In the genomic region with DNA sequence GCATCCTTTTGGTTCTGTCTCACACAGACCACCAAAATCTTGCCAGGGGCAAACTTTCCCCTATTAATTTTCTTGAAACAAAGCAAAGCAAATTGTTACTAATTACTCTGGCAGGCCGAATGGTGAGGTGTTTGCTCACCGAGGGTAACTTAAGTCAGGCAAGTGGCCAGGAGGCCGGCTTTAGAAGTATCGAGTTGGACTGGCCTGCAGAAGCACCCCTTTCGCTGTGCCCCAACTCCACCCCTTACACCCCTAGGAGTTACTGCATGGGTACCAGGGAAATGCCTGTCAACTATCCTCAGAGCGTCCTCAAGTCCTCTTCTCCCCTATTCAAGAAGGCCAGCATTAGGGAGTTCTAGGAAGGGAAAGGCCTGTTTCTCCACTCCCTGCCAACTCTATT, we compare ENCODE assay signal across 11 mouse cellular contexts. TPM values are rescaled to one million over a fixed set of nuclear protein-coding genes. Genes with fewer than 3 reads are reported as not detected.
DNase-seq lines count a peak whose midpoint lies in the region; ATAC-seq lines count a peak whose summit lies in the region.
"Had no signal": no experiment of that assay in that cellular context is flagged by ENCODE, and none has a peak within 500 bp of the region (broad histone marks: within the 10 kb centered on the region; RNA-seq: fewer than 3 reads in every experiment).

No protein-coding gene starts in this region.

- no peak overlapping the region for H3K9ac ChIP-seq in forebrain, embryonic 13.5 days
- H3K9ac ChIP-seq in forebrain, embryonic 15.5 days (replicated peaks), result no peak overlapping the region
- H3K9ac ChIP-seq in kidney, embryonic 16.5 days (replicated peaks; ENCODE audit: low read length), result no peak overlapping the region
- H3K9ac ChIP-seq: midbrain, embryonic 12.5 days had no signal

- H3K27me3 ChIP-seq in forebrain, embryonic 13.5 days, result peaks cover 27% of the 10 kb centered on the region
- no peaks in the 10 kb centered on the region; the same call in 1 of the 2 replicates for H3K27me3 ChIP-seq in forebrain, embryonic 15.5 days
- peaks cover 14% of the 10 kb centered on the region for H3K27me3 ChIP-seq in kidney, embryonic 16.5 days (ENCODE audit: insufficient read depth, low read length)
- peaks cover 63% of the 10 kb centered on the region for H3K27me3 ChIP-seq in limb, embryonic 10.5 days (ENCODE audit: low read depth, poor library complexity, severe bottlenecking)

- H3K9me3 ChIP-seq in forebrain, embryonic 13.5 days (replicated peaks), result no peaks in the 10 kb centered on the region
- H3K9me3 ChIP-seq in forebrain, embryonic 15.5 days, result no peaks in the 10 kb centered on the region
- no peaks in the 10 kb centered on the region for H3K9me3 ChIP-seq in kidney, embryonic 16.5 days (ENCODE audit: low read length)
- H3K9me3 ChIP-seq in limb, embryonic 10.5 days (replicated peaks), result no peaks in the 10 kb centered on the region
- H3K9me3 ChIP-seq: midbrain, embryonic 12.5 days had no signal

- no peak overlapping the region for H3K27ac ChIP-seq in forebrain, embryonic 13.5 days
- no peak overlapping the region for H3K27ac ChIP-seq in forebrain, embryonic 15.5 days (replicated peaks)
- peak overlapping the region; percentile 7; the same call in 1 of the 2 replicates for H3K27ac ChIP-seq in kidney, embryonic 16.5 days (ENCODE audit: low read length)
- H3K27ac ChIP-seq in brown adipose tissue, adult 24 weeks (replicated peaks; ENCODE audit: low read depth, low read length), result peak overlapping the region; percentile 97
- no peak overlapping the region for H3K27ac ChIP-seq in limb, embryonic 10.5 days
- H3K27ac ChIP-seq: midbrain, embryonic 12.5 days had no signal

- no peak for ATAC-seq in forebrain, embryonic 13.5 days
- no peak for ATAC-seq in forebrain, embryonic 15.5 days (replicated peaks)
- no peak for ATAC-seq in kidney, embryonic 16.5 days (ENCODE audit: low FRiP score, low TSS enrichment)

- no peaks in the 10 kb centered on the region for H3K36me3 ChIP-seq in forebrain, embryonic 13.5 days (ENCODE audit: poor library complexity, severe bottlenecking)
- H3K36me3 ChIP-seq in forebrain, embryonic 15.5 days, result no peaks in the 10 kb centered on the region
- H3K36me3 ChIP-seq in kidney, embryonic 16.5 days (ENCODE audit: insufficient read depth, low read length), result no peaks in the 10 kb centered on the region
- no peaks in the 10 kb centered on the region for H3K36me3 ChIP-seq in limb, embryonic 10.5 days
- H3K36me3 ChIP-seq: midbrain, embryonic 12.5 days had no signal

- WGBS in forebrain, embryonic 13.5 days, result 42% methylated on average over 6 of the region's 6 CpGs
- 42% methylated on average over 6 of the region's 6 CpGs for WGBS in forebrain, embryonic 15.5 days
- 47% methylated on average over 6 of the region's 6 CpGs for WGBS in kidney, embryonic 16.5 days
- 31% methylated on average over 6 of the region's 6 CpGs for WGBS in limb, embryonic 10.5 days

- no peak for DNase-seq in kidney, adult 9 months
- DNase-seq in limb, embryonic 10.5 days (ENCODE audit: low spot score), result peak; percentile 27
- no peak for DNase-seq in spleen, adult 12 weeks (ENCODE audit: low spot score)
- no peak for DNase-seq in layer of hippocampus, postnatal 36 days
- DNase-seq: B cell, adult 2 months; thymus, adult 18-20 months had no signal

- H3K4me3 ChIP-seq in forebrain, embryonic 13.5 days, result no peak overlapping the region
- H3K4me3 ChIP-seq in forebrain, embryonic 15.5 days, result no peak overlapping the region
- no peak overlapping the region for H3K4me3 ChIP-seq in kidney, embryonic 16.5 days (ENCODE audit: low read length)
- peak overlapping the region; percentile 51; the same call in 1 of the 2 replicates for H3K4me3 ChIP-seq in brown adipose tissue, adult 24 weeks (ENCODE audit: insufficient read depth, low read depth, low read length)
- no peak overlapping the region for H3K4me3 ChIP-seq in limb, embryonic 10.5 days

- peaks cover 40% of the 10 kb centered on the region for H3K4me1 ChIP-seq in forebrain, embryonic 13.5 days
- peaks cover 28% of the 10 kb centered on the region for H3K4me1 ChIP-seq in forebrain, embryonic 15.5 days
- peaks cover 31% of the 10 kb centered on the region for H3K4me1 ChIP-seq in kidney, embryonic 16.5 days (ENCODE audit: insufficient read depth, low read length)
- H3K4me1 ChIP-seq in brown adipose tissue, adult 24 weeks (ENCODE audit: control insufficient read depth, insufficient read depth, insufficient read length, low read length), result peaks cover 8% of the 10 kb centered on the region; the same call in 1 of the 2 replicates
- H3K4me1 ChIP-seq in limb, embryonic 10.5 days, result peaks cover 36% of the 10 kb centered on the region

- peak overlapping the region; percentile 99; the same call in 1 of the 2 replicates for H3K4me2 ChIP-seq in forebrain, embryonic 13.5 days
- H3K4me2 ChIP-seq in forebrain, embryonic 15.5 days (replicated peaks), result no peak overlapping the region
- peak overlapping the region; percentile 99; the same call in 1 of the 2 replicates for H3K4me2 ChIP-seq in kidney, embryonic 16.5 days (replicated peaks; ENCODE audit: low read depth, low read length)

RNA-seq across cellular contexts. Expression of gene Inka2, which starts 0.8 kb away (rescaled TPM):
- 2.5 and 3.6 TPM in 2 replicates for polyA plus RNA-seq in forebrain, embryonic 13.5 days (2015; fragmentation: Nextera tagmentation; extraction: Ambion mirVana)
- polyA plus RNA-seq in forebrain, embryonic 15.5 days (2015; fragmentation: Nextera tagmentation; extraction: Ambion mirVana), result 3.1 and 3.3 TPM in 2 replicates
- polyA plus RNA-seq in kidney, embryonic 16.5 days (2015; fragmentation: Nextera tagmentation; extraction: Ambion mirVana), result 1.3 and 1.5 TPM in 2 replicates
- 1.3 and 3.7 TPM in 2 replicates for polyA plus RNA-seq in brown adipose tissue, adult 24 weeks (2012; ENCODE audit: insufficient read depth, insufficient read length, missing spikeins)
- 0.33 and 0.50 TPM in 2 replicates for polyA plus RNA-seq in limb, embryonic 10.5 days (2016; fragmentation: Nextera tagmentation; extraction: Ambion mirVana)
- 10 to 100 TPM; 70.4 to 75.5 TPM for total RNA-seq in layer of hippocampus, postnatal 36 days (2021)

RNA-seq across cellular contexts. Expression of gene Ddx20, which starts 16.2 kb away (rescaled TPM):
- polyA plus RNA-seq in forebrain, embryonic 13.5 days (2015; fragmentation: Nextera tagmentation; extraction: Ambion mirVana), result 36.2 and 38.3 TPM in 2 replicates
- polyA plus RNA-seq in forebrain, embryonic 15.5 days (2015; fragmentation: Nextera tagmentation; extraction: Ambion mirVana), result 31.6 and 33.6 TPM in 2 replicates
- 37.9 and 39.3 TPM in 2 replicates for polyA plus RNA-seq in kidney, embryonic 16.5 days (2015; fragmentation: Nextera tagmentation; extraction: Ambion mirVana)
- polyA plus RNA-seq in brown adipose tissue, adult 24 weeks (2012; ENCODE audit: insufficient read depth, insufficient read length, missing spikeins), result 2.7 and 5.4 TPM in 2 replicates
- polyA plus RNA-seq in limb, embryonic 10.5 days (2016; fragmentation: Nextera tagmentation; extraction: Ambion mirVana), result 51.6 and 53.4 TPM in 2 replicates
- total RNA-seq in layer of hippocampus, postnatal 36 days (2021), result 10 to 100 TPM; 11.1 to 11.9 TPM

Comparison
In these comparisons a context has a peak if more than half of its experiments do, and no peak if none do; other contexts are left out.
1. H3K27ac ChIP-seq: peak in kidney, embryonic 16.5 days (single experiment) and brown adipose tissue, adult 24 weeks (single experiment); none in forebrain, embryonic 13.5 days (single experiment), forebrain, embryonic 15.5 days (single experiment) and limb, embryonic 10.5 days (single experiment).